Mouse (Mus musculus): ENCODE data around the gene Foxg1. TPM values are rescaled to one million over a fixed set of nuclear protein-coding genes. Genes with fewer than 3 reads are reported as not detected.

Foxg1 gene
- polyA plus RNA-seq, 1 experiment = not detected

DNA sequence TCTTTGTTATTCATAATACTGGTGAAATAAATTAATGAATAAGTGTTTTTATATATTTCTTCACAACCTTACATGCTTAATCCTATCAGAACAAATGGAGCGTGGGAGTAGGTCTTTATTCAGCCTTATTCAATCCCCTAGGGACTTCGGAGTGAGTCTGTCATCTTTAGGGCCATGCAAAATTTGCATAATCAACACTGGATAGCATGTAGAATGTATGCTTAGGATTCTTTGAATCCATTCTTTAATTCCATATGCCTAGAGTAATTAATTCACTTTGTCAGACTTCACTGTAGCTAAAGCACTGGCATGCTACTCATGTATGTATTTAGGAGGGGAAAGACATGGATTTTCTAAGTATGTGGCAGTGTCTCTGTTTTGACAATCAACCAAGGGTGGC lies 27.4 kb downstream of the Foxg1 start:
- Histone ChIP-seq H3K27ac (ENCODE audit: insufficient read depth, low read depth, low read length) (no peak overlapping the region), H3K27me3 (replicated peaks; ENCODE audit: control insufficient read depth, insufficient read depth, low read length) (no peaks in the 10 kb centered on the region; the same call in 1 of the 2 replicates), H3K4me3 (ENCODE audit: insufficient read depth, low read depth, low read length) (no peak overlapping the region), H3K4me1 (ENCODE audit: control insufficient read depth, insufficient read depth, low read length) (no peaks in the 10 kb centered on the region), H3K36me3 (ENCODE audit: control insufficient read depth, insufficient read depth, low read length) (no peaks in the 10 kb centered on the region)
- 81% methylated on average over 2 of the region's 2 CpGs for WGBS
- no peak for TF ChIP-seq CTCF (conservative IDR thresholded peaks at IDR 0.05; ENCODE audit: insufficient read depth, insufficient read length, low read depth, low read length)
- no peak for DNase-seq

DNA sequence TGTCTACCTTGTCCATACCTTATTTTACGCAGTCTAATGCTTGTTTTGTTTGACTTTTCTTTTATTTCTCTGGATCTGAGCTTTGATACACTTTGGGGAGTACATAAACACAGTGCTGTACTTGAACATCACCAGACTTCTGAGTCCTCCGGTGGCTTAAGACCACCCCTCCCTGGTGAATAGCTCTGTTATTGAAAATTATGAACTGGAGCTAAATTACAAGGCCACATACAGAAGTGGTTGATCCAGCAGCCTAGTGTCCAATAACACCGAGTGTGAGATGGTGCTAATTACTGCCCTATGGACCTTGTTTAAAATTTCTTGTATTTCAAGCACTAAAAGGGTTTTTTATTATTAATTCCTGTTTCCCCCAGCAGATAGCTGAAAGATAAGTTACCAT lies 35.5 kb downstream of the Foxg1 start:
- no peaks in the 10 kb centered on the region for H3K4me1 ChIP-seq (ENCODE audit: control insufficient read depth, insufficient read depth, low read length)
- H3K4me3 ChIP-seq (ENCODE audit: insufficient read depth, low read depth, low read length) = no peak overlapping the region
- no peak for DNase-seq
- no peaks in the 10 kb centered on the region for H3K27me3 ChIP-seq (replicated peaks; ENCODE audit: control insufficient read depth, insufficient read depth, low read length)
- no peak overlapping the region for H3K27ac ChIP-seq (ENCODE audit: insufficient read depth, low read depth, low read length)
- H3K36me3 ChIP-seq (ENCODE audit: control insufficient read depth, insufficient read depth, low read length) = no peaks in the 10 kb centered on the region
- WGBS = 74% methylated on average over 3 of the region's 3 CpGs
- TF ChIP-seq CTCF (conservative IDR thresholded peaks at IDR 0.05; ENCODE audit: insufficient read depth, insufficient read length, low read depth, low read length) (no peak), POLR2A (IDR thresholded peaks at IDR 0.05; ENCODE audit: low read depth, low read length) (no peak)

Other genes starting within 250 kb of the Foxg1 start
- not detected in 2 replicates for gene Gm43517, start 2.5 kb downstream of the Foxg1 start, polyA plus RNA-seq (2012; rRNA removed)

Data from kidney, adult 2 months (tissue).